Mouse (Mus musculus) spleen, adult 2 months (tissue): ENCODE results near the gene Tmem179.

ENCODE experiments used
- CTCF ChIP-seq: fragments of 200-500 bp; IDR thresholded peaks from 2 replicates; pipeline ENCODE4 v1.5.1; 2011; ENCODE audit warnings: mild to moderate bottlenecking, inconsistent platforms; ENCODE audit not compliant: insufficient read depth, insufficient read length, insufficient replicate concordance; ENCODE audit errors: extremely low read depth
- POLR2A ChIP-seq: fragments of 200-500 bp; IDR thresholded peaks from 2 replicates; pipeline ENCODE4 v1.6.1; 2011; ENCODE audit warnings: low read depth, low read length, inconsistent platforms

GRCm38 (mm10) chr12:112456144-112456713 is 60.3 kb downstream of the Tmem179 start:
- TF ChIP-seq CTCF (no peak), POLR2A (no peak)
